In the genomic region with DNA sequence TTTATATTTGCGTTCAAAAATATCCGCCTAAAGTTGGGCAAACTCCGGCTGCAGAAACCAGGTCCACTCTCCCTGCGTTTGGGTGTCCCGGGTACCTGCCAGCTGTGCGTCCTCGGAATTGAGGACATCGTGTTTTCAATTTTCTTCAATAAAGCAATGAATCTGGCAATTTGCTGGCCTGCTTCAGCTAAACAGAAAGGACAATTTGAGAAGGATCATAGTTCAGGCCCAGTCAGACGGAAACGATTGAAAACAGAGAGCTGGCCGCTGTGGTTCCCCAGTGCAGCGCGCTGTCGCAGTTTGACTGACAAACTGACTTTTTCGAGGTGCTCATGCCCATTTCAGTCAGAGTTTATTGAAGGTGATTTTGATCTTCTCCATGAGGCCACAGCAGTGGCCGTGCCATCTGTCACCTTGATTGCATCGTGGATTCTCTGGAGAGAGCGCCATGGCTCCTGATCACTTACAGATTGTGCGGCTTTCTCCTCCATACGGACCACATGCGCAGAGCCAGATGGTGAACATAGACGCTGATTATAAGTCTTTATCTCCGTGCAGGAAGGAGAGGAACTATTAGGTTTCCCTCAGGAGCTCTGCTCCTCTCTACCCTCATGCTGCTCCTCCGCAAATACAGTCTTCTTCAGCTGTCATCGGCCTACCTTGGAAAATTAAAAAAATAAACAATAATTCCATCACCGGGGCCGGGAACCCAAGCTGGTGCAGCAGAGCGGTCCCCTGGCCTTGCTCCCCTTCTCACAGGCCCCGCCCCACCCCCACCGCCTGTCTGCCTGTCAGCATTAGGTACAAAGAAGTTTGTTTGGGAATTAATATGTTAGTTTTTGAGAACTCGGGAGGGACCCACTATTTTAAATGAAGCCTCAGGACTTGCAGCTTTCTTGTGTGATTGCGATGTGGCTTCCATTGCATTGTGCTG, we compare ENCODE assay signal across 8 mouse cellular contexts.
DNase-seq lines count a peak whose midpoint lies in the region; ATAC-seq and TF ChIP-seq lines count a peak whose summit lies in the region.

No protein-coding gene starts in this region.

- H3K36me3 ChIP-seq in forebrain, postnatal 0 days (ENCODE audit: insufficient read depth), result no peaks in the 10 kb centered on the region
- no peaks in the 10 kb centered on the region for H3K36me3 ChIP-seq in liver, embryonic 11.5 days (ENCODE audit: control insufficient read depth, insufficient read depth, low read length)
- no peaks in the 10 kb centered on the region for H3K36me3 ChIP-seq in neural tube, embryonic 11.5 days (ENCODE audit: control insufficient read depth, insufficient read depth, low read length)

- 14% methylated on average over 32 of the region's 32 CpGs for WGBS in cerebellum, adult 2 months
- WGBS in forebrain, postnatal 0 days, result 4% methylated on average over 32 of the region's 32 CpGs
- WGBS in liver, embryonic 11.5 days, result 6% methylated on average over 32 of the region's 32 CpGs
- 2% methylated on average over 32 of the region's 32 CpGs for WGBS in neural tube, embryonic 11.5 days

- no peaks in the 10 kb centered on the region for H3K27me3 ChIP-seq in cerebellum, adult 2 months (ENCODE audit: control insufficient read depth, insufficient read depth, low read length)
- H3K27me3 ChIP-seq in forebrain, postnatal 0 days (ENCODE audit: insufficient read depth, low read length), result no peaks in the 10 kb centered on the region
- H3K27me3 ChIP-seq in liver, embryonic 11.5 days (replicated peaks; ENCODE audit: control insufficient read depth, insufficient read depth, low read length), result peaks cover 4% of the 10 kb centered on the region
- no peaks in the 10 kb centered on the region for H3K27me3 ChIP-seq in neural tube, embryonic 11.5 days (ENCODE audit: control insufficient read depth, insufficient read depth, low read length)

- TF ChIP-seq CTCF in cerebellum, adult 2 months (IDR thresholded peaks at IDR 0.05; ENCODE audit: borderline replicate concordance, insufficient read depth, low read depth, low read length), result no peak
- TF ChIP-seq CTCF in forebrain, postnatal 0 days (IDR thresholded peaks at IDR 0.05; ENCODE audit: low read depth), result no peak

- no peak for TF ChIP-seq POLR2A in cerebellum, adult 2 months (IDR thresholded peaks at IDR 0.05; ENCODE audit: borderline replicate concordance, insufficient read depth, low read length)

- peak; percentile 28 for DNase-seq in adrenal gland, adult 2 months
- DNase-seq in adrenal gland, adult 8-10 months, result no peak
- peak; percentile 86 to 91 for DNase-seq in cerebellum, adult 2 months
- peak; percentile 84 for DNase-seq in forebrain, postnatal 0 days
- peak; percentile 77 for DNase-seq in kidney, adult 9 months
- peak; percentile 38 for DNase-seq in liver, embryonic 11.5 days (ENCODE audit: low spot score)
- DNase-seq in neural tube, embryonic 11.5 days (ENCODE audit: low spot score), result peak; percentile 69
- no peak for DNase-seq in B cell, adult 2 months

- H3K4me3 ChIP-seq in cerebellum, adult 2 months (replicated peaks; ENCODE audit: insufficient read depth, low read depth, low read length), result peak overlapping the region; percentile 38
- peak overlapping the region; percentile 27 for H3K4me3 ChIP-seq in forebrain, postnatal 0 days (ENCODE audit: low read depth, low read length)
- peak overlapping the region; percentile 36 for H3K4me3 ChIP-seq in liver, embryonic 11.5 days (ENCODE audit: low read depth, low read length)
- H3K4me3 ChIP-seq in neural tube, embryonic 11.5 days (ENCODE audit: low read depth, low read length), result peak overlapping the region; percentile 24

- H3K4me1 ChIP-seq in cerebellum, adult 2 months (ENCODE audit: control insufficient read depth, insufficient read depth, low read length), result no peaks in the 10 kb centered on the region; the same call in 1 of the 2 replicates
- H3K4me1 ChIP-seq in forebrain, postnatal 0 days (ENCODE audit: insufficient read depth), result no peaks in the 10 kb centered on the region
- H3K4me1 ChIP-seq in liver, embryonic 11.5 days (replicated peaks; ENCODE audit: control insufficient read depth, insufficient read depth, low read length), result no peaks in the 10 kb centered on the region; the same call in 1 of the 2 replicates
- H3K4me1 ChIP-seq in neural tube, embryonic 11.5 days (ENCODE audit: control insufficient read depth, insufficient read depth, low read length), result peaks cover 12% of the 10 kb centered on the region

- no peaks in the 10 kb centered on the region for H3K9me3 ChIP-seq in forebrain, postnatal 0 days (ENCODE audit: low read length)
- no peaks in the 10 kb centered on the region for H3K9me3 ChIP-seq in liver, embryonic 11.5 days (ENCODE audit: control insufficient read depth, low read length)
- H3K9me3 ChIP-seq in neural tube, embryonic 11.5 days (ENCODE audit: control insufficient read depth, low read length), result no peaks in the 10 kb centered on the region

- peak; percentile 85 for ATAC-seq in forebrain, postnatal 0 days
- ATAC-seq in liver, embryonic 11.5 days (replicated peaks; ENCODE audit: low FRiP score), result peak; percentile 47; the same call in 1 of the 2 replicates
- peak; percentile 69 for ATAC-seq in neural tube, embryonic 11.5 days (ENCODE audit: insufficient read depth, low FRiP score, low TSS enrichment)

- H3K4me2 ChIP-seq in forebrain, postnatal 0 days (ENCODE audit: low read depth), result peak overlapping the region; percentile 50
- H3K4me2 ChIP-seq in liver, embryonic 11.5 days, result peak overlapping the region; percentile 62
- H3K4me2 ChIP-seq in neural tube, embryonic 11.5 days (ENCODE audit: low read depth), result peak overlapping the region; percentile 43

- H3K9ac ChIP-seq in forebrain, postnatal 0 days, result peak overlapping the region; percentile 32
- no peak overlapping the region for H3K9ac ChIP-seq in liver, embryonic 11.5 days (ENCODE audit: low read depth, low read length)
- peak overlapping the region; percentile 23; the same call in 1 of the 2 replicates for H3K9ac ChIP-seq in neural tube, embryonic 11.5 days (ENCODE audit: low read length)

- peak overlapping the region; percentile 18; the same call in 1 of the 2 replicates for H3K27ac ChIP-seq in cerebellum, adult 2 months (ENCODE audit: insufficient read depth, low read length)
- peak overlapping the region; percentile 64 for H3K27ac ChIP-seq in forebrain, postnatal 0 days (ENCODE audit: low read depth, low read length)
- no peak overlapping the region for H3K27ac ChIP-seq in liver, embryonic 11.5 days (ENCODE audit: low read depth, low read length)
- H3K27ac ChIP-seq in neural tube, embryonic 11.5 days (ENCODE audit: low read depth, low read length), result peak overlapping the region; percentile 11; the same call in 1 of the 2 replicates

Comparison
In these comparisons a context has a peak if more than half of its experiments do, and no peak if none do; other contexts are left out.
1. DNase-seq: peak in adrenal gland, adult 2 months (single experiment), cerebellum, adult 2 months (2 of 2), forebrain, postnatal 0 days (single experiment), kidney, adult 9 months (single experiment), liver, embryonic 11.5 days (single experiment) and neural tube, embryonic 11.5 days (single experiment); none in adrenal gland, adult 8-10 months (single experiment) and B cell, adult 2 months (0 of 2).
2. Peak in every context shown above with its lines, with median percentiles within 50 percentile points of each other: H3K4me3 ChIP-seq, ATAC-seq and H3K4me2 ChIP-seq.